Mouse (Mus musculus): ENCODE measurements around the gene Cldn14.
"Not testable (repeated sequence)": the region's sequence is repeated elsewhere in the genome, so short reads cannot be mapped to it uniquely, and the experiment has no call there.

Cldn14 gene

DNA sequence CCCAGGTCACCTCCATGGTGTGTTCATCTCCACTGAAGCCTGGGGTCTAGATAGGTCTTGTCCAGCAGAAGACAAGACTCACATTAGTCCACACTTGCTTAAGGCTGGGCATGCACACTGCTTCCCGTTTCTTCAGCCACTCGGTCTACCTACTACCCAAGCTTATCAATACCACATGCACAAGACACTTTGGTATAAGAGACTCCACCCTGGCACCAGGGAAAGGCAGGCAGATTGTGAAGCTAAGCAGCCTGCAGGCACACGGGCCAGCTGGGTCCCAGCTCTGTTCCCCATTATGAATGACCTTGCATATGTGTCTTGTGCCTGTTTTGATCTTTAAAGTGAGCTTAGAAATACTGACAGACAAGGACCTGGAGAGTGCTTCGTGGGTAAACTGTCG lies 719 bp upstream of the Cldn14 start:
- no peak for DNase-seq (ENCODE audit: low read depth, low spot score)

DNA sequence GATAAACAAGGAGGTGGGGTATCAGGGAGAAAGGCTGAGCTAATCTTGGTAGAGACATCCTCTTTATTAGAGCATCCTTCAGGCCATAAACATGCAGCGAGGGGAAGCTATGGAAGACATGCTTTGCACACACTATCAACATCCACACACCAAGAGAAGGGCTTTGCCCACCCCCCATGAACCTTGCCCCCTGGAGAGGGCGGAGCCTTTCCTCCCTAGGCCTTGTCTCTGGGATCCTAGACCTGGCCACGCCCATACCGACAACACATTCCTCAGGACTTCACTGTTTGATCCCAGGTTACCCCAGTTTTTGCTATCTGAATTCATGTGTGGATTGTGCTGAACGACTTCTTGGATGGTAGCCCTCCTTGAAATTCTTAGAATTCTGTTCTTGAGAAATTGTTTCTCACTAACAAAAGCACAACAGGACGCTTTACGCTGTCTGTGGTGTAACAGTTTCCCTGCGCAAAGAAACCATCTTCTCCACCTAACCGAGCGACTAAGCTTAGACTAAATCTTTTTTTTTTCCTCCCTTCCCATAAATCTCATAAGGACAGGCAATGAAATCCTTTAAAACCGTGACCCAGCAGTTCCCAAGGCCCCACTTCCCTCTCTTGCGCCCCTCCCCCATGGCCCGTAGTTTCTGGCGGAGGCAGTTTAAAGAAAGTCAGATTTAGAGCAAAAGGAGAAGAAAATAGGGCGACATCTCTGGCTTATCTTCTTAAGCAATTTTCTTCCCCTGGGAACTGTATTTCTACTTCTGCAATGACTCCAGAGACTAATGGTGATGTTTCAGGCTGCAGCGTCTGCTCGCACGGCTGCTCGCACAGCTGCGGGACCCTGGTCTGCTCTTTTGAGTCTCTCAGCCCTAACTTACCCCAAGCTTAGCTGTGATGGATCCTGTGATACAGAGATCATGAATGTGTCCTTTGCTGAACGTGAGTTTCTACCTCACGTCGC lies 1.7 kb downstream of the Cldn14 start:
- no peak for DNase-seq (ENCODE audit: low read depth, low spot score)

DNA sequence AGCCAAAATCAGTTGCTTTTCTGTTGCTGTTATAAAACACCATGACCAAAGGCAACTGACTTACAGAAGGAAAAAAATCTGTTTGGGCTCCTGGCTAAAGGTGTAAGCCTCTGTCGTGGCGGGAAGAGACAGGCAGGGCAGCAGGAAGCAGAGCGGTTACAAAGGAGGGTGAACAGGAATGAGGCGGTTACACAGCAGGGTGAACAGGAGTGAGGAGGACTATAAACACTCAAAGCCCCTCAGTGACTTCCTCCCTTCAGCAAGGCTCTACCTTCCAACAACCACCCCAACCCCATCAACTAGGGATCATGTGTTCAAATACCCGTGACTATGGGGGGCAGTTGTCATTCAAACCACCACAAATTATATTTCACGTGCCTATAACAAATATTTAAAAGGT lies 5.2 kb downstream of the Cldn14 start:
- DNase-seq (ENCODE audit: low read depth, low spot score): no peak

DNA sequence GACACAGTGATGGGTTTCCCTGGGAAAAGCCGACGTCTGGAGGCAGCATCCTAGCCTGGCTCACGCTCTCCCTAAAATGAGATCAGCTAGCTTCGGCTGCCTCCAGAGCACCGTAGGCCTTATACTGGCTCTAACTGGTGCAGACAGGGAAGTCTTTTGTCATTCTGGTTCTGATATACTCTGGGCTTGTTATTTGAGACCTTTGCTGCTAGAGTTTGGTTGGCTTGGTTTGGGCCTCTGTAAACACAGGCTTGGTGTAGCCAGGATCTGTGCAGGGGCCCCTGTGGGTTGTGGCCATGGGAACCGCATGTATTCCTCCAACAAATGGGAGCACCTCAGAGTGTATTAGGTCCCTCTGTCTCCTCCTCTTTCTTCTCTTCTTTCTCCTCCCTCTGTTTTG lies 7.3 kb downstream of the Cldn14 start:
- DNase-seq (ENCODE audit: low read depth, low spot score): no peak

- DNase-seq (ENCODE audit: low read depth, low spot score): no peak
These were observed 9.7 kb downstream of the Cldn14 start for GRCm38 (mm10) chr16:93998895-93999294.

GRCm38 (mm10) chr16:93983576-93983975 lies 25.1 kb downstream of the Cldn14 start:
- DNase-seq (ENCODE audit: low read depth, low spot score): no peak

DNA sequence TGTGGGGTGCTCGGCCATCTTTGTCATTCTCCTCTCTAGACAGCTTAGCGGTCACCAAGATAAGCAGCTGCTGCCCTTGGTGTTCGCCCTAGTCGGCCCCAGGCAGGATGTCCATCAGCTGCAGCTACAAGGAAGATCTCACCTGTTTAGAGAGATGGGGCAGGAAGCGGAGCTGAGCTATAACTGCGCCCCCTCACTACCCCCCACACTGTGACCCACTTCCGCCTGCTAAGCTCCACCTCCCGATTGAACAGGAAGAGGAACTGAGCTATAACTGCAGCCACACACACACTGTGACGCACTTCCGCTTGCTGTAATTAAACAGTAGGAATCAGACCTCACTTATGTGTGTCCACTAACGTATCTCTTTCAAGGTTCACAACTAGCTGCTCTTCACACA lies 26.3 kb downstream of the Cldn14 start:
- no peak for DNase-seq (ENCODE audit: low read depth, low spot score)

- no peak for DNase-seq (ENCODE audit: low read depth, low spot score)
These were observed 27.3 kb downstream of the Cldn14 start for GRCm38 (mm10) chr16:93981190-93981841.

DNA sequence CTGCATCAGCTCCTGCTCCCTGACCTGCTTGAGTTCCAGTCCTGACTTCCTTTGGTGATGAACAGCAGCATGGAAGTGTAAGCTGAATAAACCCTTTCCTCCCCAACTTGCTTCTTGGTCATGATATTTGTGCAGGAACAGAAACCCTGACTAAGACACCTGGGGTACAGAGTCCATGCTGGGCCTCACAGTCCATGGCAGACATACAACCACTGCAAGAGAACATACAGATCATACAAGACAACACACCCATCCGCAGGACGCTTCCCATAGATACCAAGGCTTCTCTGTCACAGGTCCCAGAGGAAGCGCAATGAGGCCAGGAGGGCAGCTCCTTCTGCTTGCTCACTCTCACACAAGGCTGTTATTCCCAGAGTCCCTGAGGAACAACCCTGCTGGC lies 28.3 kb downstream of the Cldn14 start:
- DNase-seq (ENCODE audit: low read depth, low spot score): not testable (repeated sequence)

GRCm38 (mm10) chr16:93979316-93979715 lies 29.3 kb downstream of the Cldn14 start:
- no peak for DNase-seq (ENCODE audit: low read depth, low spot score)

DNA sequence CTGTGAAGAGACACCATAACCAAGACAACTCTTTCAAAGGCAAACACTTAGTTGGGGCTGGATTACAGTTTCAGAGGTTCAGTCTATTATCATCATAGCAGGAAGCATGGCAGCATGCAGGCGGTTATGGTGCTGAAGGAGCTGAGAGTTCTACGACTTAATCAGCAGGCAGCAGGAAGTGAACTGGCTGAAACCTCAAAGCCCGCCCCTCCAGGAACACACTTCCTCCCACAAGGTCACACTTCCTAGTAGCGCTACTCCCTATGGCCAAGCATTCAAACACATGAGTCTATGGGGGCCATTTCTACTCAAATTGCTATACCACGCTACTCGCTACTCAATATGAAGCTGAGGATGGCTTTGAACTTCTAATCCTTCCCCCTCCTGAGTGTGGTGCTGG lies 31.1 kb downstream of the Cldn14 start:
- DNase-seq (ENCODE audit: low read depth, low spot score): no peak

DNA sequence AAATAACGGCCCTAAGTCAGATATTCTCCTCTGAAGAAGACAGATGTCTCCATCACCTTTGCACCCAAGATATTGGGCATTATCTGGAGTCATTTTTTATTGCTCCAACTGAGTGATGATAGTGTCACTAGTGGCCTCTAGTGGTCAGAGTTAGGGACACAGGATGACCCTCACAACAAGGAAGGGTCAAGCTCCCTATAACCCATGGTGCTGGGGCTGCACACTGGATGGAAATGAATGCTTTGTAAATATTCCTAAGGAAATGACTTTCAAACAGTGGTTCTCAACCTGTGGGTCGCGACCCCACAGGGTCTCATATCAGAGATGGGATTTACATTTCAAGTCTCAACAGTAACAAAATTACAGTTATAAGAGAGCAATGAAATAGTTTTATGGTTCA lies 31.7 kb downstream of the Cldn14 start:
- DNase-seq (ENCODE audit: low read depth, low spot score): peak; percentile 65

- no peak for DNase-seq (ENCODE audit: low read depth, low spot score)
These were observed 33.2 kb downstream of the Cldn14 start for GRCm38 (mm10) chr16:93975430-93975829.

- DNase-seq (ENCODE audit: low read depth, low spot score): no peak
These were observed 34.4 kb downstream of the Cldn14 start for GRCm38 (mm10) chr16:93974278-93974677.

DNA sequence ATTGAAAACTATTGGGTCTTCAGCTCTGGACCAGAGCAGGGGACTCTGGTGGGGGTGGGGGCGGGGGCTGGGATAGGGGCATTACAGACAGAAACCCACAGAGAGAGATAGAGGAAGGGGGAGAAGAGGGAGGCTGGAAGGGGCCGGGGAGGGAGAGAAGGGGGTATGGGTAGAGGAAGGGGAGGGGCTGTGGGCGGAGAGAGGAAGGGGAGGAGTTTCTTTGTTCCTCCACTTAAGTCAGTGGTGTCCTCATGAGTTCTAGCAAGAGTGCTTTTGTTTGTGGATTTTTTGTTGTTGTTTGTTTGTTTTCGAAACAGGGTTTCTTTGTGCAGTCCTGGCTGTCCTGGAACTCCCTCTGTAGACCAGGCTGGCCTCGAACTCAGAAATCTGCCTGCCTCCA lies 35.1 kb downstream of the Cldn14 start:
- DNase-seq (ENCODE audit: low read depth, low spot score): no peak

GRCm38 (mm10) chr16:93973123-93973522 lies 35.5 kb downstream of the Cldn14 start:
- no peak for DNase-seq (ENCODE audit: low read depth, low spot score)

DNA sequence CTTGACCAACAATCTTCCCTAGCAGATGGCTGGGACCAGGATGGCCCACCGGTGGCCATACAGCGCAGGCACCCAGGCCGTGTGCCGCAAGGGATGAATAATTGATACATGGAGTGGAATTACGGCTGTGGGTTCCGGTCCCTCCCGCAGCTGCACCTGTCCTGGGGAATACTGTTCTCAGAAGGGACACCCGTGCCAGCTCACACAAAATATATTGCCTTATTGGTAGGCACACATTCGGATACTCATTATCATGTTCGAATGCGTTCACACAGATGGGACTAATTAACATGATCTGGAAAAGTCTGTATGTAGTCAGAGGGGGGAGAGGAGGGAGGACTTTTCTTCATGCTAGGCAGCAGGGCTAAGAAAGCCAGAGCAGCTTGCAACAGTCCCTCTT lies 37.6 kb downstream of the Cldn14 start:
- DNase-seq (ENCODE audit: low read depth, low spot score): no peak

DNA sequence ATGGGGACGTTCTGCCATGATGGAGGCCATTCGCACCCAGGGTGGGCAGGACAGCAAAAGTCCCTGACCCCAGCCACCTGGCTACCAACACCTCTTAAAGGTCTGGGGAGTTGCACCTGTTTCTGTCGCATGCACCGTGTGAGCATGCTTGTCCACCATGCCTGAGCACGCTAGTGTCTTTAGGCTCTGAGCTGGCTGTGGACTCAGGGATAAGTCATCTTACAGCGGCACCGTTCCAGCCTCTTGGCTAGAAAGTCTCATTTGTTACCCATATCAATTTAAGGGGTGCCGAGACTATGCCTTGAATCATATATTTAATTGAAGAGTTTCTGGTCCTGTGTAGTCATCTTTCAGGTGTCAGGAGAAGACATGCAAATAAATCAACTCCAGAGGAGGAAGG lies 40.7 kb downstream of the Cldn14 start:
- no peak for DNase-seq (ENCODE audit: low read depth, low spot score)

GRCm38 (mm10) chr16:93962283-93962682 lies 46.4 kb downstream of the Cldn14 start:
- peak; percentile 84 for DNase-seq (ENCODE audit: low read depth, low spot score)

DNA sequence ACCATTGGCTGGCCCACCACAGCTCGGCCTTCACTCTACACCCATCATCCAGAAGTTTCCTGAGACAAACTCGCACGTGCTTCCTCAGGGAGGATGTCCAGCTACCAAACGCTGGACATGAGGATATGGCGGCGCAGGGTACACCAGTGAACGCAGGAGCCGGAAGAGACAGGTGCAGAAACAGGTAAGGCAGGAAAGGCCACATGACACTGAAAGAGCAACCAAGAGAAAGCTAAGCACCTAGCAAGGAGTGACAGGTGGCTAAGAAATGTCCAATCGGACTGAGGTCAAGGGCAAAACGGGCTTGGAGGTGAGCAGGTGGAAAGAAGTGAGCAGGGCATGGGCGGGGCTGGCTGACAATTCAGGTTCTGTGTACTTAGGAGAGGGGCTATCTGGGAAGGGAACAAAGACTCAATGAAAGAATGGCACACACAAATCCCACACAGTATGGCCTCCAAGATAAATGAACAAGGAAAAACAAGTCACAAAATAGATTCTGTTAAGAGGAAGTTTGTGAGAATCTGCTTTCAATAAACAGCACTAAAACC lies 47.5 kb downstream of the Cldn14 start:
- DNase-seq (ENCODE audit: low read depth, low spot score): no peak

GRCm38 (mm10) chr16:93960495-93960894 lies 48.1 kb downstream of the Cldn14 start:
- no peak for DNase-seq (ENCODE audit: low read depth, low spot score)

DNA sequence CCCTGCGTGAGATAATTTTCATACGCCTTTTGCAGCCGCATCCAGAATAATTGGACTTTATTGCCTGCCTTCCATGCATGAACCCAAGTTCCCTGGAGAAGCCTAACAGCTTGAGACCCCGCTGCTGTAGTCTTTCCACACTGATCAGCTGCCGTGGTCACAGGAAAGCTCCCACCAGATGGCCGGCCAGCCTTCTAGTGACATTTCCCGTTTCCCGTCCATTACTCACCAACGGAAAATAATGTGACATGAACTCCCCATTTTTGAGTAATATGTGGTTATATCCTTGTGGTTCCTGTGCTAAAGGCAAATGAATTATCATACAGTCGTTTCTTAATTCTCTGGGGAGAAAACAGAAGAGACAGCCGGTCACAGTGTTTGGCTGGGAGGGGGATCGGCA lies 51.2 kb downstream of the Cldn14 start:
- DNase-seq (ENCODE audit: low read depth, low spot score): no peak

- no peak for DNase-seq (ENCODE audit: low read depth, low spot score)
These were observed 51.7 kb downstream of the Cldn14 start for GRCm38 (mm10) chr16:93956986-93957385.

All from 3T3-L1 (cell line).